Mouse (Mus musculus): ENCODE measurements around the gene Camk2g.
"Not testable (repeated sequence)": the region's sequence is repeated elsewhere in the genome, so short reads cannot be mapped to it uniquely, and the experiment has no call there.

Camk2g gene

DNA sequence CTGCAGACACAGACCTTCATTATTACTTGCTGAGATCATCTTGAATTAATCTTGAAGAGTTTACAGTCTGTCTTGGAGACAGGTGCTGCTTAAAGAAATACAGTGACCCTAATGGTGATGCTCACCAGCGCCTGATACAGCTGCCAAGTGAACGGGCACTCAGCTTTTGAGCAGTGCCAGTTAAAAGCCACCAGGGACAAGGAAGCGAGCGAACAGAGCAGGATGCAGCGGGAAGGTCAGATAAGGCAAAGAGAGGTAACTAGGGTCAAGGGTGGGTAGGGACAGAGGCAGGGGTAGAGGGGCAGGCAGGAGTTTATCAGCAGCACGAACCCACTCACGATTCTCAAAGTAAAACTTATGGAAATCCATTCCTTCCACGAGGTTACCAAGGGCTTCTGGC, 55.4 kb downstream of the Camk2g start:
- no peak for DNase-seq (ENCODE audit: low spot score in 2 of 2)

DNA sequence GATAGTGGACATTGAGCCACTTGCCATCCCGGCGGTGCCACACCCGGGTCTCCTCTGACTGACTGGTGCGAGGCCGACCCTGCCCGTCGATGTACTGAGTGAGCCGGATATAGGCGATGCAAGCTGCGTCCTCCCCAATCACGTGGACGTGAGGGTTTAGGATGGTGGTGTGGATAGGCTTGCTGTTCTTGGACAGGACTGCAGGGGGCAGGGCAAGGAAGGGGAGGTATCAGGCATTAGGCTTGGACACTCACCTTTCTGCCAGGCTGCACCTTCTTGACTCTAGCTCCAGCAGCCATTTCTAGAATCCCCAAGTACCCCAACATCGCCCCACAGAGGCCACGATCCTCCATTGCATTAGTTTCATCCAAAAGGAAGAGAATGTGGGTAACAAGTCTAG, 56.6 kb downstream of the Camk2g start:
- peak in 1 of 2 experiments; percentile 45 for DNase-seq (ENCODE audit: low spot score in 2 of 2)

DNA sequence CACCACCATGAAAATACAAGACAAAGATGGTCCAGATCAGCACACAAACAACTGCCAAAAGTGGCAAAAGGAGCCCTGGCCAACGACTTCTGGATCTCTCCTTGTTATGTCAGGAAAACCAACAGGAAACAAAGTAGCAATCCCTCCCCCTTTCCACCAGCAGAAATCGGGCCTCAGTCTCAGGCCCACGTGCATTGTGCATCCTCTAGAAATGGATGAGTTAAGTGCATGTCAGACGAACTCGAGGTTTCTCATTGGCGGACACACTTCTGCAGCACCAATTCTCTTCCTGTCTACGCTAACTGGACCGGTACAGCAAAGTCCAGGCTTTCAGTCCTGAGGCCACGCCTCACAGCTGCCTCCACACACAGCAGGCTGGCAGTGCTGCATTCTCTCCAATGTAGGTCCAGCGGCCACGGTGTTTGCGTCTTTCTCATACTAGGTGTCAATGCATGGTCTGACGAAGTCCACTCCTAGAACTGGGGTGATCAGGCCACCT, 57.9 kb downstream of the Camk2g start:
- DNase-seq (ENCODE audit: low spot score in 2 of 2), result no peak

DNA sequence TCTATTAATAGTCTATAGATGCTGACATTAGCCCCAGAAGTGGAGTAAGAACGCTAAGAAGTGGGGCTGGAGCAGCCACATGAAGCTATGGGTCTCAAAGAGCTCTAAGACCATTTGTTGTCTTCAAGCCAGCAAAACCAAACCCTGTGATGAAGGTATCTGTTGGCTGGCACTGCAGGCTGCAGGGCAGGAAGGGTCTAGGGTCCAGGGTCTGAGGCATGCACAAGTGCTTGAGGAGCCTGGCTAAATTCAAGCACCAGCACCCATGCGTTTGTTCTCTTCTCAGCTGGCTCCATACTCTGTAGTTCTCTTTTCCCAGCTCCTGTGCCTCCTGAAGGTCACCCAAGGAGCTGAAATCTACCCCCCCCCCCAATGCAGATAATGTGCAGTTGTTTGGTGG, 58.8 kb downstream of the Camk2g start:
- no peak for DNase-seq (ENCODE audit: low spot score in 2 of 2)

DNA sequence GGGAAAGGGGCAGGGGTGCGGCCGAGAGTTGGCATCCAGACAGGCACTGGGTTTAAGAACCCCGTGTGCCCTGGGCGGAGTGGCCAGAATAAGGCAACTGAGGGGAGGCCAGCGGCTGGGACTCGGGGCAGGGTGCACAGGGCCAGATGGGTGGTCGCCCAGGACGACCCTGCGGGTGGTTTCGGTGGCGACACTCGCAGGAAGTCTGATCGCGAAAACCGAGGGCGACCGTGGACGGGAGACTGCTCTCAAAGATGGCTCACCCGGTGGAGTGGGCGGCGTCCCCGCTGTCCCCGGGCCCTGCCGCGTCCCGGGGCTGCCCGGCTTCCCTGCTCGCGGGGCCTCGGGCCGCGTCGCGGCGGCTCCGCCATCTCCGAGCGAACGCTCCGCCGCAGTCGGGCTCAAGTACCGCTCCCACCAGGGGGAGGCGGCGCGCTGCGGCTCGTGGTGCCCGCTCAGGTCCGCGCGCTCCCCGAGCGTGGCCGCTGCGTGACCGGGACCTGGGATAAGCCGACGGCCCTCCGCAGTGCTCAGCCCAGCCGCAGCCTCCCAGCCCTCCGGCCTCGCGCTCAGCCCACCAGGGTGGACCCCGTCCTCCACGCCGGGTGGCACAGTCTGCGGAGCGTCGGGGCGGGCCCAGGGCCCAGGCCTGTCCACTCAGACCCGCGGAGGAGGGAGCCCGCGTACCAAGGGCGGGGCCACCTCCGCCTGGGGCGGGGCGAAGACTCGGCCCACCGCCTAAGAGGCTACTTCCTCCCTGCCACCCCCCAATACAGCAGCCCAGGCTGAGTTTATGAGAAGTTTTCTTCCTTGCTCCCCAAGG, 59.7 kb downstream of the Camk2g start, which contains the start of gene Ndst2:
Gene Ndst2, minus strand, starts transcription at position 611 of the 823 bp plus-strand sequence.
- DNase-seq (ENCODE audit: low spot score in 2 of 2), result peak; percentile 72 to 85

- DNase-seq (ENCODE audit: low spot score in 2 of 2), result no peak
Measured at GRCm38 (mm10) chr14:20733041-20733951, 60.6 kb downstream of the Camk2g start.

DNA sequence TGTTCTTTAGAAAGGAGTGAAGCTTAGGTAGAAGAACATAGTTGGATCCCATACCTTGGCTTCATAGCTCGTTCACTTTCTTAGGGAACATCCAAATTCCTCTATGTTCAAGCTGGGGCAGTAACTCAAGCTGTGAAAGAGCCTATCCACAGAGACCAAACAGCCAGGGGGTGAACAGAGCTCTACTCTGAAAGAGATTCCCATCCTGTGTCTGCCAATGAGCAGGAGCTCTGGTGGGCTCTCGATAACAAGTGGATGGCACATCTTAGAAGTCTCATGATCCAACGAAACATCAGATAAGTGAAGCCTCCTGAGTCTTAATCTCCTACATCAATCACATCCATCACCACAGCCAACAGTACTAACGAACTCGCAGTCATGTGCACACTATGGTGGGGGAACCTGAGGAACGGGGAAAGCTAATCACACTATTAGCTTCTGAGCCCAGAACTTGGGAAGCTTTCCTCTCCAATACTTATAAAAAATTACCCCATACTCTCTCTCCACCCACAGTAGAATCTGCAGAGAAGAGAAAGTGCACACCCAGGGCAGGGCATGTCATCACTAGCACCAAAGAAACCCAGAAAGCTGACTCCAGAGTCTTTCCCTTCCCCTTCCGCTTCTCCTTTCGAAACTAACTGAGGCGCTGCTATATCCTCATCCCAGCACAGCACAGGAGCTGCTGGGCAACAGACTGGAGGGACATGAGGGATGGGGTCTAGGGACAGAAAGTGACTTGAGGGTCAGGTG, 62.9 kb downstream of the Camk2g start:
- no peak for DNase-seq (ENCODE audit: low spot score in 2 of 2)

- no peak for DNase-seq (ENCODE audit: low spot score in 2 of 2)
Measured at GRCm38 (mm10) chr14:20729871-20730270, 64.0 kb downstream of the Camk2g start.

GRCm38 (mm10) chr14:20725660-20726339, 68.1 kb downstream of the Camk2g start:
- no peak for DNase-seq (ENCODE audit: low spot score in 2 of 2)

DNA sequence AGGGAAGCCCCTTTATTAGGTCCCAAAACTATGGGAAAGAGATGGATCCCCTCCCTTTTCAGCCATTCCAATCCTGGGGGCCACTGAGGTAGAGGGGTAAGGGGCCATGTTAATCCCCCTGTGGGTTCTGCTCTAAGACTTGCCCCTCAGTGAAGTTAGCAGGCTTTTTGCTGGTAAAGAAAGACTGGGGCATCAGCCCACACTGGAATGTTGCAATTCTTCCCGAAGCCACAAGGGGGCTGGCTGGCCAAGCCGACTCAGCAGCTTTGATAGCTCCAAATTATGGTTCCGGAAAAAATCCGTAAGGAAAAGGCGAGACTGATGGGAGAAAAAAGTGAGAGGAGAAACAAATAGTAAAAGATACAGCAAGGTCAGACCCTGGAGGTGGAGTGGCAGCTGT, 69.8 kb downstream of the Camk2g start:
- peak; percentile 74 to 83 for DNase-seq (ENCODE audit: low spot score in 2 of 2)

GRCm38 (mm10) chr14:20723006-20723405, 70.9 kb downstream of the Camk2g start:
- no peak for DNase-seq (ENCODE audit: low spot score in 2 of 2)

DNA sequence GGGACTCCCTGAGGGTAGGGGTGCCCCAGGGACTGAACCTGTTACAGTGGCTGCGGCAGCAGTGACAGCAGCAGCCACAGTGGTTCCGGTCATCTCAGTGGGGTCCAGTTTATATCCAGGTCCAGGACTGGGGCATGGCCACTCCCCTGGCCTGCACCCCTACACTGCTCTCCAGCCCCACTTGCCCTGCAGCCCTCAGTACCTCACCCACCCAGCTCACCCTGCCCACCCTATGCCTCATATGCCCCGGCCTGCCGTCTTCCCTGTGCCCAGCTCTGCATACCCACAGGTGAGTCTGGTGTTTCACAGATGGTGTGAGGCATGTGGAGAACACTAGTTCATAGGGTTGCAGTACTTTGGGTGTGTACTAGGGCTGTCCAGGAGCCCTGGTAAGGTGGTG, 72.5 kb downstream of the Camk2g start:
- no peak for DNase-seq (ENCODE audit: low spot score in 2 of 2)

DNA sequence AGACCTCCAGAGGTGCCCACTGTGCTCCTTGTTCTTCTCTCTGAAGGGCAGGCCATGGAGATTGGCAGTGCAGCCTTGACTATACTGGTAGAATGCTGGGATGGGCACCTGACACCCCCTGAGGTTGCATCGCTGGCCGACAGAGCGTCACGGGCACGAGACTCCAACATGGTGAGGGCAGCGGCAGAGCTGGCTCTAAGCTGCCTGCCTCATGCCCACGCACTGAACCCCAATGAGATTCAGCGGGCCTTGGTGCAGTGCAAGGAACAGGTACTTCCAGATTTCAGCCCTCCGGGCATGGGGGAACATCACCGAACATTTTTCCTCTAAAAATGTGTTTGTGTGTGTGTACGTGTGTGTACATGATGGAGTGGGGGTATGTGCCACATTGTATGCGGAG, 74.1 kb downstream of the Camk2g start:
- DNase-seq (ENCODE audit: low spot score in 2 of 2), result no peak

- DNase-seq (ENCODE audit: low spot score in 2 of 2), result no peak
Measured at GRCm38 (mm10) chr14:20718443-20718842, 75.4 kb downstream of the Camk2g start.

DNA sequence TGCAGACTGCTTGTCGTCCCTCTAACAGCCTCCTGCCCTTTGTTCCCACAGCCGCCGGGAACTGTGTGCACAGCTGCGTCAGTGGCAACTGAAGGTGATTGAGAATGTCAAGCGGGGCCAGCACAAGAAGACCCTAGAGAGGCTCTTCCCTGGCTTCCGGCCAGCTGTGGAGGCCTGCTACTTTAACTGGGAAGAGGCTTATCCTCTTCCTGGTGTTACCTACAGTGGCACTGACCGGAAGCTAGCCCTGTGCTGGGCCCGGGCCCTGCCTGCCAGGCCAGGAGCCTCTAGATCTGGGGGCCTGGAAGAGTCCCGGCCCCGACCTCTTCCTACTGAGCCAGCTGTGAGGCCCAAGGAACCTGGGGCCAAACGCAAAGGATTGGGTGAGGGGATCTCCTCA, 80.1 kb downstream of the Camk2g start:
- no peak for DNase-seq (ENCODE audit: low spot score in 2 of 2)

DNA sequence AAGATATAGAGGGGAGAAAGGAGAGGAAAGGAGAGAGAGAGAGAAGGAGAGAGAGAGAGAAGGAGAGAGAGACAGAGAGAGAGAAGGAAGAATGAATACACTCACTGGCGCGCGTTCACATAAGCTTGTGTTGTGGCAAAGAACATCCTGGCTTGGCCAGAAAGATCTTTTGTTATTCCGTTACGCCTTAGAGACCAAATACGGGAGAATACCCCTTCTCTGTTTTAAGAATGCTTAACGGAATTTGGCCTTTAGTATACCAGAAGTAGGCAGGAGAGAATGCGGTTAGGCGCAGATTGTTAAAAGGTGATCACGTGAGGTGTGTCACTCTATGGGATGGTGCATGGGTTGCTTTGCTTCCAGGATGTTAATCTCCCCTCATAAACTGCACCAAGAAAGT, 85.6 kb downstream of the Camk2g start:
- no peak for DNase-seq (ENCODE audit: low spot score in 2 of 2)

- peak; percentile 90 to 95 for DNase-seq (ENCODE audit: low spot score in 2 of 2)
Measured at GRCm38 (mm10) chr14:20707201-20708190, 86.4 kb downstream of the Camk2g start, which contains the start of gene Zswim8. Gene Zswim8 (plus strand): TSS chr14:20707552.

GRCm38 (mm10) chr14:20703461-20703860, 90.4 kb downstream of the Camk2g start:
- not testable (repeated sequence) for DNase-seq (ENCODE audit: low spot score in 2 of 2)

DNA sequence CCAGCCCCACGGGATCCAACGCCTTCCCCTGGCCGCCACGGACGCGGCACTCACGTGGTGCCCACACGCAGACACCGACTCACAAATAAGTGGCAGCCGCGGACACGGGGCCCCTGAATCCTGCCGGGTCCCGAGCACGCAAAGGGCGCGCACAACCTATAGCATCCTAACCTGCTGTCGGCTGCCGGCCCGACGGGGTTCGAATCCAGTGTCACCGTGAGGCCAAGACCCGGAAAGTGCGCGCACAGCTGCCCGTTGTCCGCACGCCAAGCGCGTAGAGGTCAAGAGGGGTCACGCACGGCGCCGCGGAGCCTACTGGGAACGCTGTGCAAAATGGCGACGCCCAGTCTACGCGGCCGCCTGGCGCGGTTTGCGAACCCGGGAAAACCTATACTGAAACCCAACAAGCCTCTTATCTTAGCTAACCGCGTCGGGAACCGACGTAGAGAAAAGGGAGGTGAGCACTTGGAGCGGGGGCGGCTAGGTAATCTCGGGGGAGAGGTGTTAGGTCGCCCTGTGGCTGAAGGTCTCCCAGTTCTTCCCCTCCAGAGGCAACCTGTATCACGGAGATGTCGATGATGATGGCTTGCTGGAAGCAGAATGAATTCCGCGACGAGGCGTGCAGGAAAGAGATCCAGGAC, 91.0 kb downstream of the Camk2g start, which contains the start of gene Chchd1:
Gene Chchd1, plus strand, starts transcription at position 266 of the 641 bp plus-strand sequence.
- DNase-seq (ENCODE audit: low spot score in 2 of 2), result peak; percentile 94

All from right cerebral cortex, adult 2 months (tissue).